Mouse (Mus musculus) limb, embryonic 14.5 days (tissue): Measurements from ENCODE around the gene Sec31a. TPM values are rescaled to one million over a fixed set of nuclear protein-coding genes. Genes with fewer than 3 reads are reported as not detected.

Experiments used
- ATAC-seq: fragments of 200-750 bp; cut with Nextera tagmentation; 2 replicates; pipeline ENCODE4 v1.8.0; 2017; ENCODE audit warnings: low read depth, moderate number of reproducible peaks, moderate TSS enrichment; ENCODE audit not compliant: low FRiP score
- DNase-seq: peaks from one replicate; pipeline ENCODE4 v3.0.0-alpha.2; 2015; ENCODE audit warnings: low spot score
- H3K27ac ChIP-seq: fragments of 300-500 bp; sonication (generic); replicated peaks from 2 replicates; pipeline ENCODE4 v1.5.1; 2014; ENCODE audit warnings: low read depth, mild to moderate bottlenecking, low read length, moderate library complexity, mixed read lengths
- H3K27me3 ChIP-seq: fragments of 300-500 bp; sonication (generic); 2 replicates; pipeline ENCODE4 v1.6.1; 2014; ENCODE audit warnings: low read length, mixed read lengths; ENCODE audit not compliant: control insufficient read depth, insufficient read depth
- H3K36me3 ChIP-seq: fragments of 300-500 bp; sonication (generic); 2 replicates; pipeline ENCODE4 v1.6.1; 2014; ENCODE audit warnings: mild to moderate bottlenecking, low read length, moderate library complexity, mixed read lengths; ENCODE audit not compliant: control insufficient read depth, insufficient read depth
- H3K4me1 ChIP-seq: fragments of 300-500 bp; sonication (generic); 2 replicates; pipeline ENCODE4 v1.6.1; 2014; ENCODE audit warnings: antibody characterized with exemption, low read length, mixed read lengths; ENCODE audit not compliant: control insufficient read depth, insufficient read depth
- H3K4me2 ChIP-seq: fragments of 300-500 bp; sonication (generic); replicated peaks from 2 replicates; pipeline ENCODE4 v1.6.1; 2014; ENCODE audit warnings: low read depth, mild to moderate bottlenecking, low read length, moderate library complexity; ENCODE audit not compliant: severe bottlenecking
- H3K4me3 ChIP-seq: fragments of 300-500 bp; sonication (generic); replicated peaks from 2 replicates; pipeline ENCODE4 v1.5.1; 2014; ENCODE audit warnings: low read length
- H3K9ac ChIP-seq: fragments of 300-500 bp; sonication (generic); 2 replicates; pipeline ENCODE4 v1.6.1; 2014; ENCODE audit warnings: mild to moderate bottlenecking, low read depth, low read length, moderate library complexity; ENCODE audit not compliant: severe bottlenecking
- H3K9me3 ChIP-seq: fragments of 300-500 bp; sonication (generic); 2 replicates; pipeline ENCODE4 v1.6.1; 2016; ENCODE audit warnings: low read length; ENCODE audit not compliant: control insufficient read depth
- POLR2A ChIP-seq: fragments of 200-500 bp; IDR thresholded peaks from 2 replicates; pipeline ENCODE4 v1.8.0; 2012; ENCODE audit warnings: inconsistent platforms, mild to moderate bottlenecking, moderate library complexity, borderline replicate concordance; ENCODE audit not compliant: insufficient read depth, insufficient read length; ENCODE audit errors: extremely low read depth
- WGBS: fragments of 180-500 bp; shearing (Covaris S2); extraction: QIAGEN DNeasy Blood & Tissue Kit; methylation state at CpG from one replicate; pipeline ENCODE4 v1.1.7; 2014; 5-methylcytosine and 5-hydroxymethylcytosine counted together
- polyA plus RNA-seq, 2 experiments: library from polyadenylated mRNA; depleted of rRNA in 1 of 2; stranded (reverse) in 1 of 2; unstranded in 1 of 2; fragments of >200 nt; fragmentation: Nextera tagmentation in 1 of 2; extraction: Ambion mirVana in 1 of 2; gene quantifications; 2 replicates each; pipeline versions ENCODE4 v1.2.1 to v1.2.3; 2012 to 2014

The Sec31a gene
- polyA plus RNA-seq, 2 experiments: 268 to 320 TPM

DNA sequence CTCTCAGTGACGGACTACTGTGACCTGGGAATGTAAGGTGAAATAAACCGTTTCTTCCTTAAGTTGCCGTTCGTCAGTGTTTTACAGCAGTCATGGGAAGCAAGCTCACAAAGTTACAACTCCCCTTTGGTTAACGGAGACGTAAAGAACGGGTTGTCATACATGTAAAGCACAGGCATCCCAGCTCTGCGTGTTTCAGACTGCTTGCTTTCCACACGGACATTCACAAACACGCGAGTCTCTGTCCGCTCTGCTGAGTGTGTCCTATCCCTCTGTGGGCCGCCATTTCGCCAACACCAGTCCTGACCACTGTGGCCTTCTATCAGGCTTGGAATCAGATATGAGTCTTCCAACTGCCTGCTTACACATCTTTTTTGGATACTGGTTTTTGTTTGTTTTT lies 22.8 kb upstream of the Sec31a start:
- DNase-seq: no peak
- ATAC-seq: no peak
- Histone ChIP-seq H3K9ac (no peak overlapping the region), H3K4me2 (no peak overlapping the region), H3K4me3 (no peak overlapping the region), H3K36me3 (peaks cover 13% of the 10 kb centered on the region; the same call in 1 of the 2 replicates), H3K27ac (no peak overlapping the region), H3K4me1 (no peaks in the 10 kb centered on the region), H3K27me3 (no peaks in the 10 kb centered on the region), H3K9me3 (no peaks in the 10 kb centered on the region)
- WGBS: 93% methylated on average over 14 of the region's 14 CpGs
- TF ChIP-seq POLR2A: no peak

GRCm38 (mm10) chr5:100437917-100438316 lies 21.9 kb upstream of the Sec31a start:
- WGBS: 93% methylated on average over 5 of the region's 5 CpGs
- H3K4me3 ChIP-seq: no peak overlapping the region
- H3K27me3 ChIP-seq: no peaks in the 10 kb centered on the region
- no peaks in the 10 kb centered on the region for H3K9me3 ChIP-seq
- H3K4me2 ChIP-seq: no peak overlapping the region
- TF ChIP-seq POLR2A: no peak
- H3K4me1 ChIP-seq: no peaks in the 10 kb centered on the region
- no peak overlapping the region for H3K9ac ChIP-seq
- H3K27ac ChIP-seq: no peak overlapping the region
- peaks cover 13% of the 10 kb centered on the region; the same call in 1 of the 2 replicates for H3K36me3 ChIP-seq
- ATAC-seq (no peak), DNase-seq (no peak)

- no peak for ATAC-seq
- TF ChIP-seq POLR2A: no peak
- Histone ChIP-seq H3K36me3 (peaks cover 13% of the 10 kb centered on the region; the same call in 1 of the 2 replicates), H3K27ac (no peak overlapping the region), H3K4me2 (no peak overlapping the region), H3K4me3 (no peak overlapping the region), H3K27me3 (no peaks in the 10 kb centered on the region), H3K4me1 (no peaks in the 10 kb centered on the region), H3K9me3 (no peaks in the 10 kb centered on the region), H3K9ac (no peak overlapping the region)
- no peak for DNase-seq
- WGBS: 93% methylated on average over 4 of the region's 4 CpGs
Observed at GRCm38 (mm10) chr5:100437086-100437485, 21.1 kb upstream of the Sec31a start.

DNA sequence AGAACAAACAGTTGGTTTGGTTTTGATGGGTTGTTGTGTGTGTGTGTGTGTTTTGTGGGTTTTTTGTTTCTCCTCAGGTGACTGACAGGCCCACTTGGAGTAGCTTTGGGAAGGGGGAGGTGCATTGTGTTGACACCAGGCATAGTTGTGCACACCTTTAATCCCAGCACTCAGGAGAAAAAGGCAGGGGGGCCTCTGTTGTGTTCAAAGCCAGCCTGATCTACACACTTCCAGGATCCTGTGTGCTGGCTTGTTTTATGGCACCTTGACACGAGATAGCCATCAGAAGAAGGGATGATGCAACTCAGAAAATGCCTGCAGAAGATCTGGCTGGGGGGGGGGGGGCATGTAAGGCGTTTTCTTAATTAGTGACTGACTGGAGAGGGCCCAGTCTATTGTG lies 14.9 kb upstream of the Sec31a start:
- Histone ChIP-seq H3K9ac (no peak overlapping the region), H3K4me1 (peaks cover 19% of the 10 kb centered on the region), H3K4me2 (no peak overlapping the region), H3K27ac (no peak overlapping the region), H3K4me3 (no peak overlapping the region), H3K36me3 (peaks cover 22% of the 10 kb centered on the region), H3K9me3 (no peaks in the 10 kb centered on the region), H3K27me3 (no peaks in the 10 kb centered on the region)
- ATAC-seq: no peak
- no peak for TF ChIP-seq POLR2A
- WGBS: 31% methylated on average over 2 of the region's 2 CpGs
- no peak for DNase-seq

DNA sequence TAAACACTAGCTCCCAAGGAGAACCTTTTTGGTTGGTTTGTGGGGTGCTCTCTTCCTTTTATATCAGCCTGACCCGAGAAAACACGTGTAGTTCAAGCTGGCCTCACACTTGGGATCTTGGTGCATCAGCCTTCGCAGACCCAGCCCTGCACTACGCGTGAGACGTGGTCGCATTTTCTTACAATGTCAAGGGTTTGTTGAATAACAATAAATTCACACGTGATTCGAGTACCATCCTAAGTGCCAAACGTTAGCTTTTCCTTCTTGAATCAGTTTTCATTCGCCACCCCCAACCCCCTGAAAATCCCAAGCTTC lies 14.0 kb upstream of the Sec31a start:
- H3K27ac ChIP-seq: peak overlapping the region; percentile 85
- no peak for DNase-seq
- H3K9me3 ChIP-seq: no peaks in the 10 kb centered on the region
- no peak for TF ChIP-seq POLR2A
- H3K4me3 ChIP-seq: peak overlapping the region; percentile 75
- peak overlapping the region; percentile 89 for H3K4me2 ChIP-seq
- ATAC-seq: no peak
- 4% methylated on average over 11 of the region's 11 CpGs for WGBS
- H3K27me3 ChIP-seq: no peaks in the 10 kb centered on the region
- H3K4me1 ChIP-seq: peaks cover 19% of the 10 kb centered on the region
- H3K9ac ChIP-seq: peak overlapping the region; percentile 87
- peaks cover 26% of the 10 kb centered on the region for H3K36me3 ChIP-seq
